Mouse (Mus musculus) lung, postnatal 36 days (tissue): ENCODE data around the gene Tmem107.

ENCODE experiments used
- DNase-seq: peaks from one replicate; pipeline ENCODE4 v3.0.0; 2022; ENCODE audit warnings: mixed read lengths

The Tmem107 gene

GRCm38 (mm10) chr11:69059975-69060411 is 10.6 kb upstream of the Tmem107 start:
- no peak for DNase-seq

GRCm38 (mm10) chr11:69060448-69061254 is 10.0 kb upstream of the Tmem107 start:
- DNase-seq, result no peak

- no peak for DNase-seq
Measured at GRCm38 (mm10) chr11:69061255-69061912, 9.2 kb upstream of the Tmem107 start.

GRCm38 (mm10) chr11:69062194-69062760 is 8.3 kb upstream of the Tmem107 start:
- DNase-seq, result peak; percentile 92

- peak; percentile 99 for DNase-seq
Measured at GRCm38 (mm10) chr11:69062761-69063224, 7.8 kb upstream of the Tmem107 start.

GRCm38 (mm10) chr11:69063413-69064201 is 7.0 kb upstream of the Tmem107 start:
- peak; percentile 77 for DNase-seq

GRCm38 (mm10) chr11:69064259-69065133 is 6.1 kb upstream of the Tmem107 start:
- DNase-seq, result no peak

- no peak for DNase-seq
Measured at GRCm38 (mm10) chr11:69065394-69065925, 5.1 kb upstream of the Tmem107 start.

GRCm38 (mm10) chr11:69066163-69066861 is 4.3 kb upstream of the Tmem107 start:
- peak; percentile 69 for DNase-seq

GRCm38 (mm10) chr11:69066956-69067355 is 3.6 kb upstream of the Tmem107 start:
- DNase-seq, result peak; percentile 96

GRCm38 (mm10) chr11:69067601-69068000 is 3.0 kb upstream of the Tmem107 start:
- peak; percentile 55 for DNase-seq

GRCm38 (mm10) chr11:69070093-69070492 is 513 bp upstream of the Tmem107 start:
- peak; percentile 25 for DNase-seq

- no peak for DNase-seq
Measured at GRCm38 (mm10) chr11:69071262-69071661, 656 bp downstream of the Tmem107 start.

- DNase-seq, result no peak
Measured at GRCm38 (mm10) chr11:69072234-69072633, 1.6 kb downstream of the Tmem107 start.

GRCm38 (mm10) chr11:69072666-69073064 is 2.1 kb downstream of the Tmem107 start:
- no peak for DNase-seq

- peak; percentile 96 for DNase-seq
Measured at GRCm38 (mm10) chr11:69073065-69073888, 2.7 kb downstream of the Tmem107 start.

- no peak for DNase-seq
Measured at GRCm38 (mm10) chr11:69073951-69074775, 3.6 kb downstream of the Tmem107 start.

- DNase-seq, result no peak
Measured at GRCm38 (mm10) chr11:69074776-69075069, 4.1 kb downstream of the Tmem107 start.
